Comparison of ENCODE assay signal across 8 mouse cellular contexts in genomic region chr7:16399098-16399819, GRCm38 (mm10). TPM values are rescaled to one million over a fixed set of nuclear protein-coding genes. Genes with fewer than 3 reads are reported as not detected.
DNase-seq lines count a peak whose midpoint lies in the region; ATAC-seq and TF ChIP-seq lines count a peak whose summit lies in the region.

No protein-coding gene starts in this region.

- peak; percentile 82 for ATAC-seq in Patski
- ATAC-seq in hindbrain, embryonic 13.5 days (ENCODE audit: low FRiP score), result peak; percentile 79

- WGBS in hindbrain, embryonic 13.5 days, result under 1% methylated on average over 31 of the region's 31 CpGs

- no peaks in the 10 kb centered on the region for H3K36me3 ChIP-seq in hindbrain, embryonic 13.5 days

- H3K9me3 ChIP-seq in hindbrain, embryonic 13.5 days, result no peaks in the 10 kb centered on the region

- peak overlapping the region; percentile 91 for H3K4me2 ChIP-seq in hindbrain, embryonic 13.5 days

- in situ Hi-C loops in Patski (cut with MboI; ENCODE audit: low pct_unique_long_range_greater_than_20kb), result loop anchor here (5.0 kb wide), 3 partner anchors 33 to 218 kb away; no protein-coding TSS in a partner anchor

- no peaks in the 10 kb centered on the region for H3K27me3 ChIP-seq in Patski
- H3K27me3 ChIP-seq in hindbrain, embryonic 13.5 days, result no peaks in the 10 kb centered on the region

- H3K27ac ChIP-seq in hindbrain, embryonic 13.5 days, result peak overlapping the region; percentile 100

- H3K4me1 ChIP-seq in hindbrain, embryonic 13.5 days (replicated peaks), result peaks cover 16% of the 10 kb centered on the region

- TF ChIP-seq CTCF in Patski (IDR thresholded peaks at IDR 0.05), result no peak

- peak overlapping the region; percentile 94 for H3K4me3 ChIP-seq in hindbrain, embryonic 13.5 days

- CTCF ChIA-PET in Patski (lab: Charles Lee), result interaction anchor here (0.9 to 6.0 kb wide), 5 partner anchors 11 to 89 kb away, joined by 3 to 56 read pairs (median 3); partner anchors contain the start of gene Sae1

- DNase-seq in Patski (ENCODE audit: low read depth, low spot score), result no peak
- peak; percentile 91 to 95 for DNase-seq in cerebellum, postnatal 14 days
- DNase-seq in frontal cortex, postnatal 25 days (ENCODE audit: low spot score in 2 of 2), result peak; percentile 73 to 85
- DNase-seq in layer of hippocampus, postnatal 36 days, result peak; percentile 90 to 93
- peak; percentile 96 for DNase-seq in lung, postnatal 36 days
- DNase-seq in retina, embryonic 14.5 days (ENCODE audit: low spot score), result peak; percentile 92
- peak; percentile 88 to 91 for DNase-seq in thymus, postnatal 36 days

- POLR2A ChIA-PET in Patski (lab: Charles Lee), result interaction anchor here (0.8 to 1.3 kb wide), 4 partner anchors 16 to 102 kb away, joined by 3 to 6 read pairs (median 4); no protein-coding TSS in a partner anchor

- peak overlapping the region; percentile 63 for H3K9ac ChIP-seq in hindbrain, embryonic 13.5 days

RNA-seq across cellular contexts. Expression of gene Zc3h4, which starts 1.5 kb away (rescaled TPM):
- 41.9 TPM for polyA plus RNA-seq in Patski (2021)
- 17.4 and 18.6 TPM in 2 replicates for polyA plus RNA-seq in hindbrain, embryonic 13.5 days (2015; fragmentation: Nextera tagmentation; extraction: Ambion mirVana)
- total RNA-seq in layer of hippocampus, postnatal 36 days (2021), result 10 to 100 TPM; 54.7 to 60.4 TPM

RNA-seq across cellular contexts. Expression of gene Sae1, which starts 11.7 kb away (rescaled TPM):
- 244 TPM for polyA plus RNA-seq in Patski (2021)
- polyA plus RNA-seq in hindbrain, embryonic 13.5 days (2015; fragmentation: Nextera tagmentation; extraction: Ambion mirVana), result 259 and 260 TPM in 2 replicates
- 10 to 100 TPM; 88.7 to 97.5 TPM for total RNA-seq in layer of hippocampus, postnatal 36 days (2021)

RNA-seq across cellular contexts. Expression of gene Tmem160, which starts 53.3 kb away (rescaled TPM):
- 86.0 TPM for polyA plus RNA-seq in Patski (2021)
- 55.9 and 60.8 TPM in 2 replicates for polyA plus RNA-seq in hindbrain, embryonic 13.5 days (2015; fragmentation: Nextera tagmentation; extraction: Ambion mirVana)
- total RNA-seq in layer of hippocampus, postnatal 36 days (2021), result 10 to 100 TPM; 61.4 to 77.2 TPM
